Comparison of ENCODE assay signal across 11 mouse cellular contexts in the genomic region with DNA sequence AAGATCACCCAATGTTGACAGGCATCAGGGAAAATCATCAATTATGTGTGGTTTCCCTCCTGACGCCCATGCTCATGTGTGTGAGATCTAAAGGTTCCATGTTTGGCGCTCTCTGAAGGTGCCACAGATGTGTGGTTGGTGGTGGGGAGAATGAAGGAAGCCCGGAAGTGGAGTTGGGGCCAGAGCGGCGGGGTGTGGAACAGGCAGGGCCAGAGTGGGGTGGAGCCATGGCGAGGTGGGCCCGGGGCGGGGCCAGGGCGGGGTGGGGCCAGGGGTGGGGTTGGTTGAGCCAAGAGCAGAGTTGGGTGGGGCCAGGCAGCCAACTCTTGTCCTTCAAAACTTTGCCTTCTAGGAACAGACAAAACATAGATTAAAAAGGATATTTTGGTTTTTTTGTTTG.
"Had no signal": no experiment of that assay in that cellular context is flagged by ENCODE, and none has a peak within 500 bp of the region (broad histone marks: within the 10 kb centered on the region; RNA-seq: fewer than 3 reads in every experiment).

No protein-coding gene starts in this region.

- DNase-seq: kidney, adult 18-20 months; kidney, postnatal 14 days; lung, adult 18-20 months; right cerebral cortex, postnatal 14 days; thymus, postnatal 36 days had no signal

- H3K36me3 ChIP-seq: intestine, embryonic 15.5 days; kidney, embryonic 15.5 days; limb, embryonic 12.5 days; midbrain, embryonic 15.5 days; neural tube, embryonic 12.5 days had no signal

- H3K9ac ChIP-seq: intestine, embryonic 15.5 days; kidney, embryonic 15.5 days; limb, embryonic 12.5 days; midbrain, embryonic 15.5 days; neural tube, embryonic 12.5 days had no signal

- H3K9me3 ChIP-seq: intestine, embryonic 15.5 days; kidney, embryonic 15.5 days; limb, embryonic 12.5 days; midbrain, embryonic 15.5 days; neural tube, embryonic 12.5 days had no signal

- H3K4me1 ChIP-seq: intestine, embryonic 15.5 days; midbrain, embryonic 15.5 days; neural tube, embryonic 12.5 days had no signal

- H3K27me3 ChIP-seq: intestine, embryonic 15.5 days; kidney, embryonic 15.5 days; midbrain, embryonic 15.5 days; neural tube, embryonic 12.5 days had no signal

- ATAC-seq: intestine, embryonic 15.5 days; midbrain, embryonic 15.5 days had no signal

- H3K27ac ChIP-seq: intestine, embryonic 15.5 days; kidney, embryonic 15.5 days; limb, embryonic 12.5 days; midbrain, embryonic 15.5 days; neural tube, embryonic 12.5 days had no signal

- H3K4me3 ChIP-seq: intestine, embryonic 15.5 days; kidney, embryonic 15.5 days; limb, embryonic 12.5 days; midbrain, embryonic 15.5 days; neural tube, embryonic 12.5 days had no signal

- H3K4me2 ChIP-seq: intestine, embryonic 15.5 days; kidney, embryonic 15.5 days; limb, embryonic 12.5 days; midbrain, embryonic 11.5 days; midbrain, embryonic 15.5 days; neural tube, embryonic 12.5 days had no signal
